Mouse (Mus musculus): ENCODE measurements around the gene Chl1.
A peak's percentile ranks its signal among the peaks of the same experiment; 100 is the strongest.

Chl1 gene

DNA sequence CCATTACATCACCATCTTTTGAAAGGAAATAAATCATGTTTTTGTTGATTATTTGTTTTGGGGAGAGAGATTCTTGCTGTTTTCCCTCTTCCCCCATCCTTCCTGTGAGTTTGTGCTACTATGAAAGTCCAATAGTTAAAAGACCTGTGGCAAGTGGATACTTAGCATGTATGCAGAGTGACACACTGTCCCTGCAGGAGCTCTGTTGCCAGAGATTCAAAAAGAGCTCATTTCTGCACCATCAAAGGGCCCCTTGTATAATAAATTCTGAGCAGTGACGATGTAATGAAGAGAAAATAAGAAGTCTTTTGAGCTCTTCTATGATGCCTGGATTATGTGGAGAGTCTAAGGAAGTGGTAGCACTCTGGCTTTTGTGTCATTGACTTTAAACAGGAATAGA, 33.4 kb downstream of the Chl1 start:
- no peak for DNase-seq

DNA sequence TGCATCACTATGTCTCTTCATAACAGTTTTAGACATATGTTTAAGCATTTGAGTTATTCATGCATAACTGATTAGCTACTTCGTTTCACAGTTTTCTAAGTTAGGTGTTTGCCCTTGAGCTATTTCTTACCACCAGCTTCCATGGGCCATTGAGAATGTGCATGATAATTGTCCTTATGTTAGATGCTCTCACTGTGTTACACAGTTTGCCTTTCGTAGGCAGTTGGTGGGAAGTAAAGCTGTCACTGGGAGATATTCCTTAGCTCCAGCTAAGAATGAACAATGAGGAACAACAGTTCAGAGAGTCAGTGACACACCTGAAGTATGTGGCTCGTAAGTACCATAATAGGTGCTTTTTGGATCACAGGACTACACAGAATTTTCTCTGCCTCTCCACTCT, 35.9 kb downstream of the Chl1 start:
- DNase-seq: no peak

DNA sequence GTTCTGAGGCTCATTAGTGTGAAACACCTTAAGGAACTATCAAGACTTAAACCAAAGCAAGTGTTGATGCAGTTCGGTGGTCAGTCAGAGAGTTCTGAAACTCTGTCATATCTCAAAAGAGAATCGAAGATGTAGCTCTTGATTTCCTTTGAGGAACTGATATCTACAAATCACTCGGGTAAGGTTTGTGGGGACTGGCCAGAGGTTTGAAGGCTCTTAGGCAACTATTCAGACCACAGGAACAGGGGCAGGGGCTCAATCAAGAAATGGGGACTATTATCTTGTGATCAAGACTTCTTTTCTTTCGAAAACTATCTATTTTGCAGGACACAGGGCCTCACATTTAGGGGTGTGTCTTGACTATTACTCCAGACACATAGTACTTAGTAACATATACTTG, 39.5 kb downstream of the Chl1 start:
- DNase-seq: no peak

DNA sequence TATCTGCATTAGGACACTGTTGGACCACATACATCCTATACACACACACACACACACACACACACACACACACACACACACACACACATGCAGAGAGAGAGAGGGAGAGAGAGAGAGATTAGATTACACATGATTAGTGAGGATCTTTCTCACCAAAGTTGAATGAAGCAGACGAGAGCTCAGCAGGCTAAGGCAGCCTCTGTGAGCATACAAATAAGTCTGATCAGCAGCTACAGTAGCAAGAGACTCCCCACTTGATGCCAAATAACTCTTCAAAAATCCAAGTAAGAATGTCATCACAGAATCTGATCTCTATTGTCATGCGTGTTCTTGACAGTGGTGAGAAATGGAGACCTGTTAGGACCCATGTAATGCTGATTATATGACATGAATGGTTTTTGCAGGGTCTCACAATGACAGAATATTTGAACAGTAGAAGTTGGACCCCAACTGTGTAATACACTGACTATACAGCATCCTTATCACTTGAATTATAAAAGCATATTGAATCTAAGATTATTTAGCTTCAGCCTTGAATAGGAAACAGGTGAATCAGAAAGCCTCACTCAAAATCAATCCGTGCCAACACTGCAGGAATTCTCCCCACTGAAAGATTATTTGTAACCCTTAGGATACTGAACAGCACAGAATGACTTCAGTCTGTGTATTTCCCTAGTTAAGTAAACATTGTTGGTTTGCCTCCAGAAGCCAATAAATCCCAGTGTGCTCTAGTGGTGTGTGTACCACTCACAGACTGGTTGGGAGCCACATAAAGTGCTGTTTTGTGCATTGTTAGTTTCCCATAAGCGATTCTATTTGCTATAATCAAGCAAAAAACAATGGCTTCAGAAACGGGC, 47.9 kb downstream of the Chl1 start:
- no peak for DNase-seq

DNA sequence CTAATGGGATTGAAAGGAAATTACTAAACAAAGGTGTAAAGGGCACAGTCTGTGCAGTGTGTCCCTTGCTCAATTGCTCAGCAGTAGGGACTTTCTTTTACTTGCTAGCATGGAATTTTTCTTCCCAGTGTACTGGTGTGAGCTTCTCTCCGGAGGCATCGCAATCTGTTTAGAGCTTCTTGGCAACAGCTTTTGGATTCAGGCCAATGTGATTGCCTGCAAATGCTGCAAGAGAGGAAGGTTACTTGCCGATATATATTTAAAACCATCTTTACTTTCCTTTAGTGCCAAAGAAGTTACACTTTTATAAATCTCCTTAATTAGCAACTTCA, 48.5 kb downstream of the Chl1 start:
- DNase-seq: peak; percentile 9

DNA sequence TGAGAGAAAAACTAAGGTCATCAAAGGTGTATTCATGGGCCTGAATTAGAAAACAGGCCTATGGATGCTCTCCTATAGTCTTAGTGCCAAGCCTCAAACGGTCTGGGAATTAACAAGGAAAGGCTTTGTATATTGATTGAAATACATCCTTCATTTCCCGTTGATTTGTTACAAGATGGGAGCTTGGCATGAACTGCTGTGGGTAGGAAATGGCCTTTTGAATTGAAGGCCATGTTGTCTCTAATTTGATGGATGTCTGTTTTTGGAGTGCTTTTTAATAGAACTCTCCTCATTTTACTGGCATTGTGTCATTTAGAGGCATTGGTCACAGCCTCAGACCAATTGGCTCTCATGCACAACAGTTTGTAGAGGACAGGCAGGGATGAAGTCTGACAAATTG, 49.0 kb downstream of the Chl1 start:
- no peak for DNase-seq

DNA sequence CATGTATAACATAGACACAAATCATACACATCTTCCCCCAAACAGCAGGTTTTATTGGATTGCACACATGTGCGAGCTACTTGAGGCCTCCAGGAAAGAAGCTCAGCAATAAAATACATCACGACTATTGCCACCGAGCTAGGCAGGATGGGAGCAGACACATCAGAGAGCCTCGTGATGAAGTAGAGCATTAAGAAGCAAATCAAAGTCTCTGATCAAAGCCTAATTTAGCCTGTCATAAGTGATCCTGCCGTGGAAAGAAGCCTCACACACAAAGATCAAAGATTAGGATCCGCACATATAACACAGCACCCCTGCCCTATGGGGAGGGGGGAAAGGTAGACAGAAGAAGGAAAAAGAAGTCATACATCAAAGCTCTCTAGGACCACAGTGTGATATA, 54.4 kb downstream of the Chl1 start:
- no peak for DNase-seq

DNA sequence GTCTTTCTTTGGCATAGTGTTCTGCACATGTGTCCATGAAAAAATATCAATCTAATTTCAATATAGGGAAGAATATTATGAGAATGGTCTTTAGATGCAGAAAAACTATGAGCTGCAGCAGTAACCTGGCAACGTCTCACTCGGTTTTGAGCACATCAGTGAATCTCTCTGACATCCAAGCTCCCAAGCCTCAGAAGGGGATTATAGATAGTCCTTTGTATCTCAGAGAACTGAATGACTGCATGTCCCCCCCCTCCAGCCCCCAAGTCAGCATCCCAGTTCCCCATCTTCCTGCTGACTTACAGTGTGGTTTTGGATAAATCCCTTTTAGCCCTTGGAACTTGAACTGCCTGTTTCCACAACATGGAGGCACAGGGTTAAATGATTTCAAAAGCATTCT, 56.9 kb downstream of the Chl1 start:
- DNase-seq: no peak

DNA sequence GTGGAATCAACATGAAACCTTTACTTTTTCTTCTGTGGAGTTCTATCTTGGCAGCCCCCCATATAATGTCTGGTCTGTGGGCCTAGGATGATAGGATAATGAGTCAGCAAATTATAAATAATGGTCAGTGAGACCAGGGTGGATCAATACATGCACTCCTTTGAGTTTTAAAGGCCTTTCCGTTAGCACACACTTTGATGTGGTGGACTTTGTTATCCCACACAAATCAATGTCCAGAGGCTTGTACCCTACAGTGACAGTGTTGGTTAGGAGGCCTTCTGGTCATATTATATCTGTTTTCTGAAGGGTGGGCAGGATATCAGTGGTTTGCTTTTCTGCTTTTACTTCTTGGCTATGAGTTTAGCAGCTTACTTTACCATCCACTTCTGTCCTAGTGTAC, 62.3 kb downstream of the Chl1 start:
- no peak for DNase-seq

DNA sequence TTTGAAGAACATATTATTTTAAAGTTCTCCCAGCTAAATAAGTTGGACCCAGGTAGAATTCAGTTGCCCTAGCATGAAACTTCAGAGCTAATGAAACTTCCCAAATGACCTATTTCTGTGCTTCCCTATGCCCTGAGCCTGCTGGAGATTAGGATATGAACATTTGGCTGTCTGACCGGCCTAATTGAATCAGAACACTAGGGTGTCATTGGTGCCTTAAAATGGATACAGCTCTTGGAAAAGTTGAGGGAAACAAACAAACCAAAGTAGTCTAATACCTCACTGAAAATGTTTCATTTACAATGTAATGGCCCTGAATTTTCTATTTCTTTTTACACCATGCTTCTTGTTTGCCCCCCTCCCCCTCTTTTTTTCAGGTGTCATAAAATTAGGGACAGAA, 73.8 kb downstream of the Chl1 start:
- no peak for DNase-seq

DNA sequence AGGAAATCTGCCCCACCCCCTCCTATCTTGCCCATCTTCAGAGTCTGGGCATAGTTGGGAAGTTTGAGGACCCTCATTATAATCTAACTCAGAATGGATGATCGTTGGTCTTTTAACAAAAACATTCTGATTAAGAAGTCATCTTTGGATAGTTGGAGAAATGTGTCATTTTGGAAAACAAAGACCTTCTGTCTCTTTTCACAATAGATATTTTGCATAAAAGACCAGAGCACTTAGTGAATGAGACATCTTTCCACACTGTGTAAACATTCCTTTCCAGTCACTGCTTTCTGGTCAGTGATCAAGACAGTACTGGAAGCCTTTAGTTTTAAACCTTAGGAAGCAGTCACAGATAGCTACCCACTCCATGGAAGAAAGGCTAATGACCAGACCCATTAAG, 75.3 kb downstream of the Chl1 start:
- no peak for DNase-seq

DNA sequence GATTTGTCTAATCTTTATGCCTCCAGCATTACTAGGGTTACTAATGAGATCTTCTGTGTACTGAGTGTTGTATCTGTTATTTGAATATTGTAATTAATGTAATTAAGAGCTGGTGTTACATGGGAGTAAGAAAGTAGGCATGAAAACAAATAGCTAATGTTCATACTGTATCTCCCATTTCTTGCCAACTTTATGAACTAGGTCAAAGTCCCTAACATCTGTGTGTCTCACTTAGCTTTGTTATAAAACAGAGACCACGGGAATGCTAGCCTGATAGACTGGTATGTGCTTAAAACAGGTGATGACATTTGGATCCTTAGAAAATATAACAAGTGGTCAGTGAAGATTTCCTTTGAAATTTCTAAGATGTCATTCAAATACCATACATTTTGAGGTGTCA, 75.7 kb downstream of the Chl1 start:
- DNase-seq: no peak

DNA sequence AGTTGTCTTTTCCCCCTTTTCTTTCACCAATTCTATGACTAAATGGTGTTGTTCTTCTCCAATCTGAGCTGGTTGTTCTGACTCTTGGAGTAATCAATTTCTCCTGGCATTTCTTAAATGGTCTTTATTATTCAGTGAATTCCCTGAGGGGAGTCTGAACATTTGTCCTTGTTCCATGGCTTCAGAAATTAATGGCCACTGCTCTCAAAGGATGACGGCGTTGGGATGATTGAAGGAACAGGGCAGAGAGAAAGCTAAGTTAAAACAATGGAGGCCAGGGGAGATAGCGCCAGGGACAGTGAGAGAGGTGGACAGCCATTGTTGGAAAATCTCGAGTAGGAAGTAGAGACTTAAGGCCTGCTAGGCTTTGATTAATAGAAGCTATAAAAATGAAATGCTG, 91.7 kb downstream of the Chl1 start:
- no peak for DNase-seq

DNA sequence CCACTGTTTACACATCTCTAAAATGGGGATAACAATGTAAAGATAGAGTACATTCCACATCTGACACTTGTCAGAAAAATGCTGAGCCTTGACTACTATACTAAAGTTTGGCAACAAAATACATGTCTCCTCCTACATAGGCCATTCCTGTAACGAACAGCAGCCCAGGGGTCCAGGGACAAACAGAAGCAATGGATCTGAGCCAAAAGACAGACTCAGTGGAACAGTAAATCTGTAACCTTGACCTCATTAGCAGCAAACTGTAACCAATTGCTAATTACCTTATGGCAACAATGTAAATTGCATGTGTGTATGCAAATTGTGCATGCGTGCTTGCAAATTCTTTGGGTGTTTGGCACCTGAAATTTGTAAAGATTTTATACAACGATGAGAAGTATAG, 100.3 kb downstream of the Chl1 start:
- DNase-seq: no peak

DNA sequence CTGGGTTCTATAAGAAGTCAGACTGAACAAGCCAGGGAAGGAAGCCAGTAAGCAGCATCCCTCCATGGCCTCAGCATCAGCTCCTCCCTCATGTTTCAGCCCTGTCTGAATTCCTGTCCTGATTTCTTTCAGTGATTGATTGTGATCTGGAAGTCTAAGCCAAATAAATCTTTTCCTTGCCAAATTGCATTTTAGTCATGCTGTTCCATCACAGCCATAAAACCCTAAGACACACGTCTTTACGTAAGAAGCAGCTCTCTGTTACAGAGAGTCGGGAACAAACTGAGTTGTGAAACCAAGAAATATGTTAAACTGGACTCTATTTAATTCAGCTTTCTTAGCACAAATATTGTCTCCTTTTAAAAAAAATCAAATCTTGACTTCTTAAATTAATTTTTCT, 102.2 kb downstream of the Chl1 start:
- no peak for DNase-seq

DNA sequence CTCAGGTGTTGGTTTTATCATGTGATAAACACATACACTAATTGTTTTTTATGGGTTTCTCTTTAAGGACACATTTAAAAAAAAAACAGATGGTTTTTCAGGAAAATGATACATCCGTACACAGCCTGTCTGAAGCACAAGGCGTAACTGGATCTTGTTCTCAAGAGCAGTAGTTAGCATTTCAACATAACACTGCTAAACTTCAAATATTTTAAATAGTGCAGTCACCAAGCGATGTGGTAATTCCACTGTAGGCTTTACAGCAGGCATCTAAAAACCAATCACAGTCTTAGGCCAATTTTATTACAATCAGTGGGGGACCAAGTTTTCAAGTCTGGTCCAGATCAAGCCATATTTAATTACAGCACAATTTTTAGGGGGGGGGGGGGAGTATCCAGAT, 103.3 kb downstream of the Chl1 start:
- DNase-seq: no peak

DNA sequence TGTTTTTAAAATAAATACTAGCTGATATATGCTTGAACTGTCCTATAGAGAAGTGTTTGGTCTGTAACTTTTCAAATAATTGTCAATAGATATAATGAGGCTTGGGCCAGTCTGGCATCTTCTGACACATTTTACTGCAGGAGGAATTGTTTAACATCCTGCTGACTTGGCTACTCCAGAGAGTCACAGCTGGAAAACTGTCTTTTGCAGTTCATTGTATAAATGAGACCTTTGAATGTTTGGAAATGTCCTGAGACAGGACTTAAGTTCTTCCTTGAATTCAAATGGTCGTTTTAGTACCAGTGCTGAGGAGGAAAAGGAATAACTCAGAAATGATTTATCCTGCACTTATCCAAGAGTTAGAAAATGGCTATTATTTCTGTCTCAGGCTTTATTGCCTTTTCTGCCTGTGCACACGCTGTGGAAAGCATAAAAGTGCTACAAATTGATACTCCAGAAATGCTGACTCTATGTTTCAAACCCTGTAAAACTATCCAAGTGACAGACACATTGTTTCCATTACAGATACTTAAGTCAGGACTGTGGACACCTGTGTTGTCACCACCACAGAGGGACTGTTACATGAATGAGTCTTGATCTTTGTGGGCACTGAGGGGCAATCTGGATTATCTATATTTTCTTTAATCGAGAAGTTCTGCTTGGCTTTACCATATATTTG, 105.7 kb downstream of the Chl1 start:
- DNase-seq: no peak

DNA sequence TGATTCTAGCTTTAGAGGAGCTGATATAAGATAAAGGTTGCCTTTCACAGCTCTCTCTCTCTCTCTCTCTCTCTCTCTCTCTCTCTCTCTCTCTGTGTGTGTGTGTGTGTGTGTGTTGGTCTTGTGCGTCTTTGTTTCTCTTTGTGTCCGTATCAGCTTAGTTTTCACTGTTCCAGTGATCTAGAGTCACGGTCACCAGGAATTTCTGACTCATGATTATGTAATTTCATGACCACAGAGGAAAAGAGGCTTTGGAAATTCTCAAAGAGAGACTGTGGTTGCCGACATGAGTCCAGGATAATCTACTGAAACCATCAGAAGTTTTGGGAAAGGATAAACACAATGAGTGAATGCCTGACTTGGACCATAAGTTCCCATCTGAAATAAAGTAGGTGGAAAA, 110.5 kb downstream of the Chl1 start:
- DNase-seq: no peak

DNA sequence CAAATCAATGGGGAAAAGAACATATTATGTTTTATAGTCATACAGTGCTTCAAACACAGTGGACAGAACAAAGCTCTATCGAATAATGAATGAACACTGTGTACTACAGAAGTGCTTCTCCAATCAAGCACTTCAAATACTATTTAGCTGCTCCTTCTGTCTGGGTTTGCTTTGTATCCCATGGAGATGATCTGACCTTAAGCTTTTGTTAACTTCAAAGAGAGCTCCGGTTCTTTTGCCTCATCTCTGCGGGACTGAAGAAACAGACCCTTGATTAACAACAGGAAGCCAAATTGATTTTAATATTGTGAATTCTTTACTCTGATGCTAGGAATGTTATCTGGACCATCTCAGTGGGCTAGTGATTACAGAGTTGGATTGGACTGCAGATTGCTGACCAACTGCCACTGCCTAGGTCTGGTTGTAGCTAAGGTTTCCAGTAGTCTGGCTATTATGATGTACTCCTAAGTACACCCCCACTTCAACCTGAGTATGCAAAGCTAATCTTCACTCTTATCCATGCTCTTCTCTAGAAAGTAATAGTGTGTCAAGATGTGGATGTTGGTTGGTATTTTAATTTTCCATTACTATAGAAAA, 111.8 kb downstream of the Chl1 start:
- DNase-seq: no peak

DNA sequence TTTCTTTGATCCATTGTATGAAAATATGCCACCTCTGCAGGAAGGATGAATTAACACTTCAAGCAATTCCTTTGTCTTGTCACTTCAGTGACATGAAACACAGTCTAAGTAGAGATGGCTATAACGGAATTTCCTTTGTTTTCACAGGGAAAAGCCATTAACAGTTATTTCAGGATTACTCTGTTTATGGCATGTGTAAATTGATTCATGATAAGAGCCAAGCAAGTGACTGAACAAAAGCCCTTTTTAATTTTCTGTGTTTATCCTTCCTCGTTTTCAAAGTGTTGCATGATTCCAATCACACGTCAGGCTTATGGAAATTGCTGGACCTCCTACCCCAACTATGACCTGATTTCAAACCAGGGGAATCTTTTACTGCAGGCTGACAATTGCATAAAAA, 122.5 kb downstream of the Chl1 start:
- no peak for DNase-seq

DNA sequence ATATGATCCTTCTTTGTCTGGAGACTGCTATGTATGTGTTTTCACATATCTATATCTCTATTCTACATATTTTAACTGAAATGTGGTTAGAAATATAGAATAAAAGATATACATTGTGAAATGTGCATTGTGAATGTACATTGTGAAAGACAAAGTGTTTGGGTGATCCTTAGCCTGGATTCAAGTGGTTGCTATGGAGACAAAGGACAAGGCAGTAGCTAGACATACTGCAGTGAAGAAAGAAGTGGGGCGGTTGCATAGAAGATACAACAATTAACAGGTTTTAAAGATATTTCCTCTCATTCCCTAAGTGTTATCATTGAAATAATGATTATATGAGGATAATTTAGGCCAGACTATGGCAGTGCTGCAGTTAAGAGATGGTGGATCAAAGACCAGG, 146.4 kb downstream of the Chl1 start:
- DNase-seq: no peak

DNA sequence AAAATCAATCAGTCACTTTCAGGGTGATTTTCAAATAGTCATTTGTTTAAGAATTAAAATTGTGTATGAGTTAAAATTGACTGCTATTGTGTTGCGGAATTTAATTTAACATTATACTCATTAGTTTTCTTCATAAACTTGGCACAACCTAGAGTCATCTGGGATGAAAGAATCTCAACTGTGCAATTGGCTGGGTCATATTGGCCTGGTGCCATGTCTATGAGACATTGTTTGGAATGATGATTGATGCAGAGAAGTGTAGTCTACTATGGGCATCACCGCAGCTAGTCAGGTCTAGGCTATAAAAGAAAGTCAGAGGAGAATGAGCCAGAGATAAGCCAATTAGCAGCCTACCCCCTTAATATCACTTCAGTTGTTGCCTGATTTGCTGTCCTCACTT, 148.8 kb downstream of the Chl1 start:
- DNase-seq: no peak

DNA sequence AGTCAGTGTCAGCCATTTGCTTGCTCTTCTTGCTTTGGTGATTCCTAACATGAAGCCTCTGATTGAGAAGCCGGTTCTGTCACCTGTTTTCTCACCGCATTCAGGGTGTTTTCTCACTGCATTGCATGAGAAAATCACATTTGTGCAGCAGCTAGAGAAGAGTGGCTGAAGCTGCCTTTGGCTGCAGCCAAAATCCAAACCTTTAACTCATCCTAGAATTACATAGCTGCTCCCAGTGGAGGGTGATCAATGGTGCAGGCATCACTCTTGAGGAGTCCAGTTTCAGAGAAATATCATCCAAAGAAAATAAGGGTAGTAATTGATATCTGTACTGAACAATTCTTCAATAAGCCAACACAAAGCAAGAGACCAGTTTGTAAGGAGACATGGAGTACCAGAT, 154.8 kb downstream of the Chl1 start:
- no peak for DNase-seq

DNA sequence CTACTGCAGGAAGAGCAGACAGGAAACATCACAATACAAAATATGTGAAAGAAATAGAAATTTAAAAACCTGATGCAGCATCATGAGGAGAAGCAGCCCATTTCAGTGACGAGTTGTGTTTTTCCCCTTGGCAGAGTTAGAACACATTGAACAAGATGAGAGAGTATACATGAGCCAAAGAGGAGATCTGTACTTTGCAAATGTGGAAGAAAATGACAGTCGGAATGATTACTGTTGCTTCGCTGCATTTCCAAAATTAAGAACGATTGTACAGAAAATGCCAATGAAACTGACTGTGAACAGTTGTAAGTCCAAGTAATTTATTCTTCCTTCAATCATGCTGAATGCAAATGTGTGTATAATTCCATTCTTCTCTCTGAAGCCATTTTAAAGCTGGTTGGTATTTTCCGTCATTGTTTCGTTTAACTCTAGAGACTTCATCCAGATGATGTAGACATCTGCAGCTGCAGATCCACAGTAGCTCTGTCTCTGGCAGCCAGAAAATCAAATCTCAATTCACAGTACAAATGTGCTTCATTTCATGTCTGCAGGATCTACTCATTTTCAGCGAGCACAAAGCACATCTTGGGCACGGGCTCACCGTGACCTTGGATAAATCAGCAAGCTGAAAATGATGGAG, 155.4 kb downstream of the Chl1 start:
- no peak for DNase-seq

All from kidney, postnatal 10 days (tissue).